Mouse (Mus musculus) stomach, embryonic 15.5 days (tissue): ENCODE results near the gene Acvrl1. TPM values are rescaled to one million over a fixed set of nuclear protein-coding genes. Genes with fewer than 3 reads are reported as not detected.
A peak's percentile ranks its signal among the peaks of the same experiment; 100 is the strongest.

Source experiments
- ATAC-seq: fragments of 200-750 bp; cut with Nextera tagmentation; 2 replicates; pipeline ENCODE4 v1.8.0; 2017; ENCODE audit warnings: low read depth, moderate number of reproducible peaks, moderate TSS enrichment; ENCODE audit not compliant: insufficient read depth, low FRiP score
- H3K27ac ChIP-seq: fragments of 300-500 bp; sonication (generic); 2 replicates; pipeline ENCODE4 v1.5.1; 2015; ENCODE audit warnings: mild to moderate bottlenecking, inconsistent platforms
- H3K27me3 ChIP-seq: fragments of 300-500 bp; sonication (generic); replicated peaks from 2 replicates; pipeline ENCODE4 v1.6.1; 2015; ENCODE audit warnings: inconsistent platforms
- H3K36me3 ChIP-seq: fragments of 300-500 bp; sonication (generic); 2 replicates; pipeline ENCODE4 v1.6.1; 2015; ENCODE audit warnings: inconsistent platforms
- H3K4me1 ChIP-seq: fragments of 300-500 bp; sonication (generic); 2 replicates; pipeline ENCODE4 v1.6.1; 2015; ENCODE audit warnings: inconsistent platforms
- H3K4me2 ChIP-seq: fragments of 300-500 bp; sonication (generic); 2 replicates; pipeline ENCODE4 v1.6.1; 2015; ENCODE audit warnings: mild to moderate bottlenecking, inconsistent platforms
- H3K4me3 ChIP-seq: fragments of 300-500 bp; sonication (generic); replicated peaks from 2 replicates; pipeline ENCODE4 v1.5.1; 2015; ENCODE audit warnings: inconsistent platforms
- H3K9ac ChIP-seq: fragments of 300-500 bp; sonication (generic); 2 replicates; pipeline ENCODE4 v1.6.1; 2015; ENCODE audit warnings: inconsistent platforms
- H3K9me3 ChIP-seq: fragments of 300-500 bp; sonication (generic); 2 replicates; pipeline ENCODE4 v1.6.1; 2016; ENCODE audit warnings: inconsistent platforms
- WGBS: fragments of 180-500 bp; shearing (Covaris S2); methylation state at CpG from one replicate; pipeline ENCODE4 v1.1.7; 2015; 5-methylcytosine and 5-hydroxymethylcytosine counted together
- polyA plus RNA-seq: library from polyadenylated mRNA; unstranded; fragments of >200 nt; fragmentation: Nextera tagmentation; extraction: Ambion mirVana; gene quantifications from 2 replicates; pipeline ENCODE4 v1.2.1, GENCODE M21; 2015

Acvrl1 gene
- polyA plus RNA-seq, 1 experiment from 2014 or later, result 28.4 TPM

DNA sequence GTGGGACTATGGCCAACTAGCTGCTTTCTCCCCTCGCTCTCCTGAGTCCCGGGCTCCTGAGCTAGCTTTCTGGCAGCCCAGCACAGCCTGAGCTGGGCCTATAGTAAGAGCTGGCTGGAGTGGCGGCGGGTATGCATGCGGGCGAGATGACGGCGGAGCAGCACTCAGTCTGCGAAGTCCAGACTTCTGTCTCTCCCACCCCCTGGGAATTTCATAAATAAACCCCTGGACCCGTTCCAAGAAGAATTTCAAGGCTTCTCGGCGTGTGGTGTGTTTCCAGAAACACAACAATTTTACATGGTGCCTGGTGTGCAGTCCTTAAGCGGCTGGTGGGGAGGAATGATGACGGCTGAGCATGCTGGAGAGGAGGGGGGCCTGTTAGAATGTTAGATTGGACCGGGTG lies 34.7 kb downstream of the Acvrl1 start:
- 0 out of 2 replicates have a peak, but pooled peaks have one; percentile 32 for ATAC-seq
- WGBS, result 24% methylated on average over 15 of the region's 15 CpGs

DNA sequence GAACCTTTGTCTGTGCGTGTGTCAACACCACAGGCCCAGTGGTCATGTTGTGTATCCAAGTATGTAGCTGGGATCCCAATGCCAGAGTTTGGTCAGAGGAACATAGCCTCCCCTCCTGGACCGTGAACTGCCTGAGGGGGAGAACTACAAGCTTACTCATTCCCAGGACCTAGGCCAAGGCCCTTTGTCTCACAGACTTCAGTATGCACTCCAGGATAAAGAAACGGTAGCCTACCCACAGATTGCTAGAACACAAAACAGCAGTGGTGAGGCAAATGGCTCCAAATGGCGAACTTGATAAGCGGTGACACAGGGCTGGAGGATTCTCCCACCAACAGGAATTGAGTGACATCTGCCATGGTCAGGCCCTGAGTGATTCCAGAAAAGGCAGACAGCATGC lies 35.5 kb downstream of the Acvrl1 start:
- Histone ChIP-seq H3K4me1 (peaks cover 26% of the 10 kb centered on the region), H3K27me3 (no peaks in the 10 kb centered on the region), H3K9me3 (no peaks in the 10 kb centered on the region), H3K27ac (peak overlapping the region; percentile 84), H3K4me3 (no peak overlapping the region), H3K9ac (no peak overlapping the region), H3K4me2 (0 out of 2 replicates have a peak overlapping the region, but pooled peaks have one; percentile 6), H3K36me3 (no peaks in the 10 kb centered on the region)
- no peak for ATAC-seq
- WGBS, result 60% methylated on average over 5 of the region's 5 CpGs

More for the DNA sequence above, 34.7 kb downstream of the Acvrl1 start:
- H3K9ac ChIP-seq, result no peak overlapping the region
- H3K4me1 ChIP-seq, result peaks cover 26% of the 10 kb centered on the region
- H3K27me3 ChIP-seq, result no peaks in the 10 kb centered on the region
- H3K36me3 ChIP-seq, result no peaks in the 10 kb centered on the region
- H3K4me3 ChIP-seq, result no peak overlapping the region
- H3K27ac ChIP-seq, result peak overlapping the region; percentile 84
- peak overlapping the region; percentile 25 for H3K4me2 ChIP-seq
- H3K9me3 ChIP-seq, result no peaks in the 10 kb centered on the region

DNA sequence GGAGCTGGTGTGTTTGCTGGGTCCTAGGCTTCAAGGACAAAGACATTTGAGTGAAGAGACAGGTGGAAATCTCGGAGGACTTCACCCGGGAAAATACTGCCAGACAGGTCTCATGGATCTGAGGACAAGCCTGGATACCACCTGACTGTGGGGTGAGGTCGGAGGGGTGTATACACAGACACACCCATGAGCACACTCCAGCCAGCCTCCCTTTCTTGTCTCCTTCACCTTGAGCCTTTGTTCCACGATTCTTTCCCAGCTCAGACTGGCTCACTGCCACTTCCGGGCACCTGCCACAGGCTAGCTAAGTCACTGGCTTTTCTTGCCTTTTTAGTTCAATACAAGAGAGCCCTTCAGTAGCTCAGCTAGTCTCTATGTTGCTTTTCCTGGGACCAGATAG lies 36.0 kb downstream of the Acvrl1 start:
- Histone ChIP-seq H3K36me3 (no peaks in the 10 kb centered on the region), H3K27ac (peak overlapping the region; percentile 84), H3K4me1 (peaks cover 26% of the 10 kb centered on the region), H3K4me2 (no peak overlapping the region), H3K27me3 (no peaks in the 10 kb centered on the region), H3K9ac (no peak overlapping the region), H3K4me3 (no peak overlapping the region), H3K9me3 (no peaks in the 10 kb centered on the region)
- WGBS, result 51% methylated on average over 5 of the region's 5 CpGs
- ATAC-seq, result peak; percentile 71; the same call in 1 of the 2 replicates

DNA sequence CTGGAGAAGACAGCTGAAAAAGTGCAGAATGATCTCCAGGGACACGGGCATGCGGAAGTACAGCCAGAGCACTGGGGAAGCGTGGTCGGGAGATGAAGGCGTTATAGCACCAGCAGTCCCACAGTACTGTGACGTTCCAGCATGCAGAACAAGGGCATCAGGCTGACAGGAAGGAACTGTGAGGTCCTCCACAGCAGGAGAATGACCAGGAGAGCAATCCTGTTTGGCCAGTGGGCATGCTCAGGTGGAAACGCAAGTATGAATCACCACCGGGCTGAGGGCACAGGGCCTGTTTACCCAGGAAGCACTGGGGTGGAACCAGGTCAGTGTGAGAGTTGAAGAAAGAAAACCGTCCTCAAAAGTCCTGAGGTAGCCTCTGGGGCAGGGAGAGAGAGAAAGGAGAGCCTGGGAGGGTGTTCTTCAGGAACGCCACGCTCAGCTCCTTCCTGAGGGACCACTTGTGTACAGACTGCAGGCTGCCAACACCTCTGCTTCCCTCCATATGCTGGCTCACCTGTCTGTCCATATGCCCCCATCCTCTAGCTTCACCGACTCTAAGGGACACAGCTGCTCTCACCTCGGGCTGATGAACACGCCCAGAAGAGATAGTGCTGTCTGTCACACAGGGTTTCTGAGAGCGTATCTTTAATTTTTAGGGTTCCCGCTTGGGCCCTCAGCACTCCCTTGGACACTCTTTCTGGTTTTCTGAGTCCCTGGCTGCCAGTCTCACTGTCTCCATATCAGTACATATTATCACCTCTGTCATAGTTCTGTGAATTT lies 37.5 kb downstream of the Acvrl1 start:
- 52% methylated on average over 16 of the region's 16 CpGs for WGBS
- no peaks in the 10 kb centered on the region for H3K9me3 ChIP-seq
- no peak for ATAC-seq
- H3K27ac ChIP-seq, result peak overlapping the region; percentile 8; the same call in 1 of the 2 replicates
- no peak overlapping the region for H3K4me2 ChIP-seq
- no peaks in the 10 kb centered on the region for H3K27me3 ChIP-seq
- H3K4me3 ChIP-seq, result no peak overlapping the region
- H3K36me3 ChIP-seq, result no peaks in the 10 kb centered on the region
- H3K9ac ChIP-seq, result no peak overlapping the region
- peaks cover 22% of the 10 kb centered on the region for H3K4me1 ChIP-seq

DNA sequence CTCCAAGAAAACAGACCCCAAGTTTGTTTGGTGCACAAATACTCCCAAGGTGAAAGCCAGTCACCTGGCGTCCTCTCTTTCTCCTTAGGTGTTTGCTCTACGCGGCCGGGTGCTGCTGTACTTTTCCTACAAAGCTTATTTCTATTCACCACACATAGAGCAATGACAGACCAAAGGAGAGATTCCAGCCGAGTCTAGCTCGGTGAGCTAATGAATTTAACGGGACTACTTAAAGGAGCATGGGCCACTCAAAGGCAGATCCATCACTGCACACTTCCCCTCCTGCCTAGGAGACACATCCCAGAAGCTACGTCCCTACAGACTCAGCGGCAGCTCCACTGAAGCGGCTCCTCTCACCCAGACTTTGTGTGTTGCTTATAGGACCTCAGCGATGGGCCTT lies 39.2 kb downstream of the Acvrl1 start:
- no peak overlapping the region for H3K27ac ChIP-seq
- H3K36me3 ChIP-seq, result no peaks in the 10 kb centered on the region
- 54% methylated on average over 11 of the region's 11 CpGs for WGBS
- H3K4me1 ChIP-seq, result peaks cover 19% of the 10 kb centered on the region
- no peaks in the 10 kb centered on the region for H3K27me3 ChIP-seq
- H3K4me3 ChIP-seq, result no peak overlapping the region
- H3K9ac ChIP-seq, result no peak overlapping the region
- H3K9me3 ChIP-seq, result no peaks in the 10 kb centered on the region
- no peak overlapping the region for H3K4me2 ChIP-seq
- no peak for ATAC-seq

DNA sequence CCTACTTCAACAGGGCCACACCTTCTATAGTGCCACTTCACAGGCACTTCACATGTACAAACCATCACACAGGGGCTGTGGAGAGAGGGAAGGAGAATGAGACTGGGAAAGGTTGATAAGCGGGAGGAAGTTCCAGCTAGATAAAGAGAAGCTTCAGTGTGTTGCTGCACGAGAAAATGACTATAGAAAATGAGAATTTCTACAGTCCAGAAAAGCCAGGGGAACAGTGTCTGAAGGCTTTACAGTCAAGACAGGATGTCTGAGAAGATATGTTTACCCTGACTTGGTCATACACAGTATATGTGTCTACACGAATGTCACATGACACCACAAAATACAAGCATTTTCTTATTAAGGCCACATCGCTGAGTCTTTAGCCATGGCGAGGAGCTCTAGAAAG lies 41.6 kb downstream of the Acvrl1 start:
- Histone ChIP-seq H3K9ac (no peak overlapping the region), H3K27ac (peak overlapping the region; percentile 21; the same call in 1 of the 2 replicates), H3K36me3 (no peaks in the 10 kb centered on the region), H3K27me3 (no peaks in the 10 kb centered on the region), H3K4me1 (peaks cover 8% of the 10 kb centered on the region; the same call in 1 of the 2 replicates), H3K4me3 (no peak overlapping the region), H3K9me3 (no peaks in the 10 kb centered on the region), H3K4me2 (no peak overlapping the region)
- 79% methylated on average over 5 of the region's 5 CpGs for whole genome bisulfite sequencing
- no peak for ATAC-seq

DNA sequence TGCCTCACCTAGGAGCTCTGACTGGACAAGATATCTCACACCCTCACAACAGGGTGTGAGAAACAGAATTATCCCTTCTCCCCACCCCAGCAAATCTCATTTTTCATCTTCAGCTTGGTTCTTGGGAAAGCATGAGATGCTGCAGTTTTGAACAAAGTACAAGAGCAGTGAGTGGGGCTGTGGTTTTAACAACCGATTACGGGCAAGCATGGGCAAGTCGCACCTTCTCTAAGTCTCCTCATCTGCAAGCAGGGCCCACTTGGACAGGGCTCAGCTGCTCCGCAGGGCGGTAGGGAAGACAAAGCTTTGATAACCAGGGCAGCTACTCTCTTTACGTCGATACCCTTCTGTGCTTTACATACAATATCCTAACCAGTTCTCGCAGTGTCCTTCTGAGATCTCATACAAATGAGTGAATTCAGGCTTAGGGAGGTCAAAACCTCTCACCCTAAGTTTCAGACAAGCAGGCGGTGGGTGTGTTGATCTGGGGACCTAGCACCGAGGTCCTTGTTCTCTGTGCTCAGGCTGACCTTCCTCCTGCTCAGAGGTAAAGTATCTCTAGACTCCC lies 42.2 kb downstream of the Acvrl1 start:
- H3K9me3 ChIP-seq, result no peaks in the 10 kb centered on the region
- peaks cover 14% of the 10 kb centered on the region; the same call in 1 of the 2 replicates for H3K4me1 ChIP-seq
- no peaks in the 10 kb centered on the region for H3K27me3 ChIP-seq
- 71% methylated on average over 10 of the region's 10 CpGs for WGBS
- H3K4me2 ChIP-seq, result no peak overlapping the region
- H3K9ac ChIP-seq, result no peak overlapping the region
- no peak overlapping the region for H3K4me3 ChIP-seq
- no peaks in the 10 kb centered on the region for H3K36me3 ChIP-seq
- no peak for ATAC-seq
- peak overlapping the region; percentile 65 for H3K27ac ChIP-seq

DNA sequence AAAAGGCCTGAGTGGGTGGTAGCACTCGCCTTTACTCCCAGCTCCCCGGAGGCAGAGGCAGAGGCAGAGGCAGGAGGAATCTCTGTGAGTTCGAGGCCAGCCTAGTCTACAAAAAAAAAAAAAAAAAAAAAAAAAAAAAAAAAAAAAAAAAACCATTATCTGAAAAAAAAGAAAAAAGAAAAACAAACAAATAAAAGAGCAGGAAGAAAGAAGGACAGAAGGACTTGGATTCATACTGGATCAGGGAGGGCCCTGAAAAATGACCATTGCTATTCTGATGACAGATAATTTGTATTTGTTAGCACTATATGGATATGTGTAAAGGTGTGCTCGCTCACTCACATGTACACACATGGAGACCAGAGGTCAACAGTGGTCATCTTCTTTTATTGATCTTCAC lies 43.0 kb downstream of the Acvrl1 start:
- no peak overlapping the region for H3K4me3 ChIP-seq
- H3K9me3 ChIP-seq, result no peaks in the 10 kb centered on the region
- 74% methylated on average over 4 of the region's 4 CpGs for WGBS
- H3K9ac ChIP-seq, result no peak overlapping the region
- no peaks in the 10 kb centered on the region for H3K36me3 ChIP-seq
- no peak for ATAC-seq
- peaks cover 16% of the 10 kb centered on the region for H3K4me1 ChIP-seq
- peak overlapping the region; percentile 65; the same call in 1 of the 2 replicates for H3K27ac ChIP-seq
- H3K27me3 ChIP-seq, result no peaks in the 10 kb centered on the region
- no peak overlapping the region for H3K4me2 ChIP-seq

DNA sequence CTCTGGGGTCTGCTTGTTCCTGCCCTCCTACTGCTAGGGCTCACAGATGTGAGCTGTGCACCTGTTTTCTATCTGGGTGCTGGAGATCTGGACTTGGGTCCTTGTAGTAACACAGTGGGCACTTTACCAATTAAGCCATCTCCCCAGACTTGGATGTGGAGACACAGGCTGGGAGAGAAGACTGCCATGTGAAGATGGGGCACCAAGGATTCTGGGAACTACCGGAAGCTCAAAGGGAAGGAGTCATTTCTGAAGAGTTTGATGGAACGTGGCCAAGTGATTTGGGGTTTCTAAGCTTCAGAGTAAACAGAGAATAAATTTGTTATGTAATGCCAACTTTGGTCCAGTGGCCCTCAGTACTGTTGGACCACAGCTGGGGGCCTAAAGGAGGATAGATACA lies 43.7 kb downstream of the Acvrl1 start:
- H3K27ac ChIP-seq, result no peak overlapping the region
- H3K4me2 ChIP-seq, result no peak overlapping the region
- H3K27me3 ChIP-seq, result no peaks in the 10 kb centered on the region
- H3K4me1 ChIP-seq, result peaks cover 21% of the 10 kb centered on the region
- H3K9me3 ChIP-seq, result no peaks in the 10 kb centered on the region
- H3K9ac ChIP-seq, result no peak overlapping the region
- WGBS, result 90% methylated on average over 2 of the region's 2 CpGs
- no peak for ATAC-seq
- H3K4me3 ChIP-seq, result no peak overlapping the region
- no peaks in the 10 kb centered on the region for H3K36me3 ChIP-seq

DNA sequence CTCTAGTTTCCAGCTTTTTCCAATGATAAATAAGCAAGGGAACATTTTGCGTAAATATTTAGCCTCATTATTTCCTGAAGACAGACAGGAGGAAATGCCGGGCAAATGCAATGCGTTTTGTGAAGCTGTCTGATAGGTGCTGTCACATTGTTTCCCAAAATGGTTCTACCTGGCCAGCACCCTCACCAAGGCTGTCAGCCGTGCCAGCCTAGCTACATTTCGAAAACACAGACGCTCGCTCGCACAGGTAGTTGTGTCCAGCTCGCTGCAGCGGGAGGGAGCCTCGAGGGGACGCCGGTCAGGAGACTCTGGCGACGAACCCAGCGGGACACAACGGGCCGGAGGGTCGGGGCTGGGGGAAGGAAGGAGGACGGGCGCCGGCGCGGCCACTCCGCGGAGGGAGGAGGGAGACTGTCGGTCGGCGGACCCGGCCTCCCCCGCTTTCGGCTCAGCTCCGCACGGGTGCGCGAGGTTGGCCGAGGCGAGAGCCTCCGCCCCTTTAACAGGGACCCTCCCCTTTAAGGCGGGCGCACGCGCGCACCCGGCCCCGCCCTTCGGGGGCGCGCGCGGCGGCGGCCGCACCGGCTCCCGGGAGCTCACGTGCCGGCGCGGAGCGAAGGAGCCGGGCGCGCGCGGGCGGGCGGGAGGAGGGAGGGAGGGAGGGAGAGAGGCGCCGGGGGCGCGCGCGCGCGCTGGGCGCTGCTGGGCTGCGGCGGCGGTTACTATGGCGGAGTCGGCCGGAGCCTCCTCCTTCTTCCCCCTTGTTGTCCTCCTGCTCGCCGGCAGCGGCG lies 45.3 kb downstream of the Acvrl1 start, which contains the start of gene Acvr1b:
Acvr1b (plus strand) TSS at position 647 of the 791 bp plus-strand sequence.
- Histone ChIP-seq H3K9me3 (no peaks in the 10 kb centered on the region), H3K4me2 (peak within 1 kb of the TSS; percentile 83), H3K36me3 (no peaks in the 10 kb centered on the region), H3K27ac (peak within 1 kb of the TSS; percentile 81), H3K27me3 (no peaks in the 10 kb centered on the region), H3K4me3 (peak within 1 kb of the TSS; percentile 83), H3K9ac (peak within 1 kb of the TSS; percentile 85), H3K4me1 (peaks cover 32% of the 10 kb centered on the region)
- under 1% methylated on average over 52 of the region's 87 CpGs for WGBS
- peak; percentile 88 for ATAC-seq

DNA sequence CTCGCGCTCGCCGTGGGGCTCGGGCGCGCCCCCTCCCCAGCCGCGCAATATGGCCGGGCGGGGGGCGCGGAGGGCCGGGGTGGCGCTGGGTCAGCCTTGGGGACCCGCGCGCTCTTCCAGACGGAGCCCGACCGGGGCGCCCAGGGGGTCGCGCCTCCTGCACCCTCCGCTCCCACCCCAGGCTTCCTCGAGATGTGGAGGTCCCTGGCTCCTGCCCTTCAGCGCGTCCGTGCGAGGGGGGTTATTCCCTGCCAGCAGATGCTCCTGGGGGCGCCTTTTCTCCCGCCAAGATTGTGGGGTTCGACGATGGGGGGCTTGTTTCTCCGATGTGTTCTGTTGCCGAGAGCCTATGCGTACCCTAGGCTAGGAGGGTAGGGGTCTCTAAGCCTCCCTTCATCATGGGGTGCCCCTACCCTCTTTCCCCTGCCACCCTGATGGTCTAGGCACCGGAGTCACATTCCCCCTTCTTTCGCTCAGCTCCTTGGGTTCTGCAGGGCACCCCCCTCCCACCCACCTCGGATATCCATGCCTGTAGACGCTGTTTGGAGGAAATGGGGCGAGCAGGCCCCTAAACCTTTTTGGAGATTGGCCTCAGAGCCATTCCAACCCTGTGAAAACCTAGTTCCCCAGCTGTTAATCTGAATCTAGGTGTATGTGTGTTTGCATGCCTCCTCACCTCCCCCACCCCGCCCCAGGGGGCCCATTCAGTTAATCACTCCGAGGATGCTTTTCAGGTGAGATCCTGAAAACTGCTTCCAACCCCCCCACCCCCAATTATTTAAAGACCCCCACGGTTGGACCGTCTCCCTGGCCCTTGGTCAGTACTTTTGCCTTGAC lies 46.2 kb downstream of the Acvrl1 start:
- peak overlapping the region; percentile 83 for H3K4me3 ChIP-seq
- WGBS, result under 1% methylated on average over 34 of the region's 46 CpGs
- no peaks in the 10 kb centered on the region for H3K9me3 ChIP-seq
- no peaks in the 10 kb centered on the region for H3K36me3 ChIP-seq
- H3K27me3 ChIP-seq, result no peaks in the 10 kb centered on the region
- H3K9ac ChIP-seq, result peak overlapping the region; percentile 85
- peak overlapping the region; percentile 81 for H3K27ac ChIP-seq
- peak overlapping the region; percentile 83 for H3K4me2 ChIP-seq
- ATAC-seq, result peak; percentile 20; the same call in 1 of the 2 replicates
- H3K4me1 ChIP-seq, result peaks cover 39% of the 10 kb centered on the region
